Mouse (Mus musculus): ENCODE results near the gene Olfr328.
"Not testable (repeated sequence)": the region's sequence is repeated elsewhere in the genome, so short reads cannot be mapped to it uniquely, and the experiment has no call there.

Gene Olfr328

GRCm38 (mm10) chr11:58555536-58555935, at the start of gene Olfr328:
Gene Olfr328, minus strand, starts transcription at chr11:58555636.
- no peak for DNase-seq

DNA sequence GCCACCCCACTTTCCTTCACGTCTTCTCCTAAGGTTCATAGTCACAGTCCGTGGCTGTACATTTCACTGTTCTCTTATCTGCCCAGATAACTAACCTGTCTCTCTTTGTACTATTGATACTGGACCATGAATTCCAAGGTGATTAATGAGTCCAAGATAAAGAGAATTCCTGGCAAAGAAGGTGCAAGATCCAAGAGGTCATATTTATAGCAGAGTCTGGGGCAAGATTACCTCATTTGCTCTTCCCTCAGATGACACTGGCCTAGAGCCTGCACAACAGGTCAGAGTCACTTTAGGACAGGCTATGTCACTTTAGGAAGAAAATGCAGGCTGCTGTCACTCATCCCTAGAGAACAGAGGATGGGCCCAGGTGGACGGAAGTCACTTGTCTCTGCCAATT, 49.8 kb upstream of the Olfr328 start:
- no peak for DNase-seq

DNA sequence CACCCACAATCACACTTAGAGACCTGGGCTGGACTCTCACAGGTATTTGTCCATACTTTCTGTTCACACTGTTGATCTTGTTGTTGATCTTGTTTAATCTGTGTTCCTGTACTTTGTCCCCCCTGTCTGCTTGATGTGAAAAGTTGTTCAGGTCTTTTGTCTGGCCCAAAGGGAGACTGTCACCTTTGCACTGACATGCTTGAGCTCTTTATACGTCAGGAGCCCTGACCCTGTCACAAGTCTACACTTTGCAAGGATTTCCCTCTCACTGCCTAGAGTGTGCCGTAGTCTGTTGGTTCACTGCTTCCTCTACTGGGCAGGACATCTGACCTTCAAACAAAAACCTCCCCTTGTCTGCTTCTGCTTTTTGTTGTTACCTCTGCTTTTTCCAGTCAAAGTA, 49.3 kb upstream of the Olfr328 start:
- DNase-seq, result no peak

DNA sequence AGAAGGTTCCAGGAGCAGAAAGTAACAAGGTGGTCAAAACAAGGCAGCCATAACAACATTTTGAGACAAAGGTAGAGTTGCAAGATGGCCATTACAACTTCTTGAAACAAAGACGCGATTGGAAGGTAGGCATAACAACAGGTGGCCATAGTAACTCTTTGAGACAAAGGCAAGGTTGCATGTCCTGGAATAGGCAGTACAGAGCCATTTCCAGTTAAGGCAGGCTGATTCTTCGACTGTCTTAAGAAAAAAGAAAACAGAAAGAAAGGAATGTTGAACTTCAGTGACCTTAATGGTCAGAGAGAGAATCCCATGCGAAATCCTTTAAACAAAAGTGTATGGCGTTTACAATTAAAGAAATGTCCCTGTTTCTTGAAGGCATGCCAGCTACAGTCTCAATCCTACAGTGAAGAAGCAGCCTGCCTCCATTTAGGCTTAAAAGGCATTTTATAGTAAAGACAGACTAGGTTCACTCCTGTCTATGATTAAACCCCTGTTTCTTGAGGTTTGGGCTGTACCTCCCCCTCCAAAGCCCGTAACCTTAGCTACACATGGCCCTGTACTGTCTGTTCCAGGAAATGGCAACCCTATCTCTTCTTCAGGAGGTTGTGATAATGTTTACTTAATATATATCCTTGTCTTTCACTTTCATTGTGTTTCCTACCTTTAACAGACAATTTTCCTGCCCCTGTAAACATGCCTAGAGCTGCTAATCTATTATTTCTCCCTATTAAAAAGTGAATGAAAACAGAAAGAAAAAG, 47.5 kb upstream of the Olfr328 start:
- no peak for DNase-seq

- DNase-seq, result no peak
These were observed 46.6 kb upstream of the Olfr328 start for GRCm38 (mm10) chr11:58602062-58602461.

DNA sequence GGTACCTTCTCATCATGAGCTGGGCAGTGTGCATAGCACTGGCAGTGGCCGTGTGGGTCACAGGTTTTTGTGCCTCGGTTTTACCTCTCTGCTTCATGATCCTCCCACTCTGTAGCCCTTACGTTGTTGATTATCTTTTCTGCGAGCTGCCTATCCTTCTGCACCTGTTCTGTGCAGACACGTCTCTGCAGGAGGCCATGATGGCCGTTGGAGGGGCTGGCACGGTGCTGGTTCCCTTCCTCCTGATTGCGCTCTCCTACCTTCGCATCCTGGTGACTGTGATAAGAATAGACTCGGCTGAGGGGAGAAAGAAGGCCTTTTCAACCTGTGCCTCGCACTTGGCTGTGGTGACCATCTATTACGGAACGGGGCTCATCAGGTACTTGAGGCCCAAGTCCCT, 42.4 kb upstream of the Olfr328 start:
- no peak for DNase-seq

GRCm38 (mm10) chr11:58594814-58595213, 39.4 kb upstream of the Olfr328 start, which contains the start of gene Olfr324:
Gene Olfr324, plus strand, starts transcription at chr11:58595114.
- DNase-seq, result no peak

GRCm38 (mm10) chr11:58588620-58589250, 33.3 kb upstream of the Olfr328 start:
- DNase-seq, result no peak

GRCm38 (mm10) chr11:58587898-58588348, 32.5 kb upstream of the Olfr328 start:
- DNase-seq, result peak; percentile 29

GRCm38 (mm10) chr11:58578636-58579035, 23.2 kb upstream of the Olfr328 start:
- no peak for DNase-seq

GRCm38 (mm10) chr11:58577430-58577829, 22.0 kb upstream of the Olfr328 start, which contains the start of gene Olfr325:
Gene Olfr325, plus strand, starts transcription at chr11:58577730.
- no peak for DNase-seq

DNA sequence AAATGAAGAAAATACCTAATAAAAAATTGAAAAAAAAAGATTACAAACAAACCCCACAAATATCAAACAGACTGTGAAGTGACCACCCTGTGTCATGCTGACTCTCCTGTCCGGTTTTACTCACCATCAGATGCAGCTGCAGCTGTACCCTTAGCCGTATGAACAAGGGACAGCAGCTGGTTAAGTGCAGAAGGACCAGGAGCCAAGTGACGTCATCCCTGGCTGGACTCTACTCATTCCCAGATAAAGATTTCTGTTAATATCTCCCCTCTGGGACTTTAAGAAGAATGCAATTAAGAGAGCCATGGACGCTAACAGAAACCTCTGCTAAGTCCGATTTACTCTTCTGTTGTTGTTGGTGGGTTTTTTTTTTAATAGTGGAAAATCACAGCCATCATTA, 15.0 kb upstream of the Olfr328 start, which contains the start of gene Olfr224:
TSS of gene Olfr224 (minus strand) at position 149 of the 400 bp plus-strand sequence.
- peak; percentile 15 for DNase-seq

DNA sequence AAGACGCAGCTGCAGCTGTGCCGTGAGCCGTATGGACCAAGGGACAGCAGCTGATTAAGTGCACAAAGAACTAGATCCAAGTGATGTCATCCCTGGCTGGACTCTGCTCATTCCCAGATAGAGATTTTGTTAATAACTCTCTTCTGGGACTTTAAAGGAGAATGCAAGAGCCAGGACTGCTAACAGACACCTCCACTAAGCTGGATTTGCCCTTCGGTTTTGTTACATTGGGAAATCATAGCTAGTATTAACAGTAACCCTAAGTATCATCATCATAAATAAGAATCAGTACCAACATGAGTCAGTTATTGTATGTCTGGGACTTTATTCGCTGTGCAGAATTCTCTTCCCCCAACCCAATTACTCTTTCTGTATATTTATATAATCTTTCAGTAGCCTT, 9.1 kb downstream of the Olfr328 start, which contains the start of gene Olfr329-ps:
TSS of gene Olfr329-ps (minus strand) at position 101 of the 400 bp plus-strand sequence.
- no peak for DNase-seq

DNA sequence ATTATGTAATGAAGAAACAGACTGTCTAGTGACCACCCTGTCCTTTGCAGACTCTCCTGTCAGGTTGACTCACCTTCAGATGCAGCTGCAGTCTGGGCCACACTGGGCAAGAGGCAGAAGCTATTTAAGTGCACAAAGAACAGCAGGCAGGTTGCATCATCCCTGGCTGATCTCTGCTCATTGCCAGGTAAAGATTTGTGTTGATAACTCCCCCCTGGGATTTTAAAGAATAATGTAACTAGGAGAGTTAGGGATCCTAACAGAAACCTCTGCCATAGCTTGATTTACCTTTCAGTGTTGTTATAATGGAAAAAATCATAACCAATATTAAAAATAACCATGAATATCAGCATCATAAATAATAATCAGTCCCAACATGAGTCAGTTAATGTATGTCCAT, 20.7 kb downstream of the Olfr328 start, which contains the start of gene Olfr330:
TSS of gene Olfr330 (minus strand) at position 101 of the 400 bp plus-strand sequence.
- not testable (repeated sequence) for DNase-seq

DNA sequence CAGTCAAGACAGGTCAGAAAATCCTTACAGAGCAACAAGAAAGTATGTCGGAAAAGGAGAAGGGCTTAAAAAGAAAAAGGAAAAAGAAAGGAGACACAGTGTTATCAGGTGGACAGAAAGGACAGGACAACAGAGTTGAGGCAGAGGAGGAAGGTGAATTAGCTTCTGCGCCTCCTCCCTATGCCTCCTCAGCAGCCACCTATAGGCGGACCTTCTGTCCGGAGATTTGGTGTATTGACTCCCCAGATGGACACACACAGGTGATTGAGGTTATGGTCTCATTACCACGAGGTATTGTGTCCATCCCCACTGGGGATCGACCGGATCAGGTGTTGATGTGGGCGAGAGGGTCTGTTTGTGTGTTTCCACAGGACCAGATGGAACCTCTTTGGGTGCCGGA, 35.7 kb downstream of the Olfr328 start:
- DNase-seq, result peak; percentile 14

- peak; percentile 77 for DNase-seq
These were observed 36.5 kb downstream of the Olfr328 start for GRCm38 (mm10) chr11:58518916-58519315.

- DNase-seq, result not testable (repeated sequence)
These were observed 46.4 kb downstream of the Olfr328 start for GRCm38 (mm10) chr11:58509058-58509457.

DNA sequence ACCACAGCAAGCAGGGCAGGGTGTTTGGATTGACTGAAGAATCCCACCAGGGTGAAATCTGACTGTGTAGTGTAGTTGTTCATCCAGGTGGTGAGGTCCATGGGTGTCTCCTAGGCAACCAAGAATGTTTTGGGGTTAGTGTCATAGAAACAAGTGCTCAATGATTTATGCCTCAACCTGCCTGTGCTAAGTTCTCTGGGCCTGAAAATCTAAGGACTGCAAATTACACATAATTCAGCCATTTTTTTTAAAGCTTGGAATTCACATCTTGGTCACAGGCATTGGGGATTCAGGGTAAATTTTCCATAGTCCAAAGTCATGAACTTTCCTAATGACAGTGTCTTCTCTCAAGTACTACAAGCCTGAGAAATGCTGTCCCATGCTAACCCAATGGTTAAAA, 53.0 kb downstream of the Olfr328 start, which contains the start of gene Olfr331:
TSS of gene Olfr331 (minus strand) at position 101 of the 400 bp plus-strand sequence.
- DNase-seq, result not testable (repeated sequence)
